Mouse (Mus musculus): ENCODE data around the gene Usp37. TPM values are rescaled to one million over a fixed set of nuclear protein-coding genes. Genes with fewer than 3 reads are reported as not detected.
"Not testable (repeated sequence)": the region's sequence is repeated elsewhere in the genome, so short reads cannot be mapped to it uniquely, and the experiment has no call there.

Usp37 gene
- total RNA-seq, 4 experiments from 2014 or later = 22.2 to 26.1 (median 22.4) TPM

- DNase-seq (ENCODE audit: low spot score in 2 of 2) = peak; percentile 40 to 70
These were observed 146.1 kb downstream of the Usp37 start for GRCm38 (mm10) chr1:74397919-74398451.

- DNase-seq (ENCODE audit: low spot score in 2 of 2) = peak; percentile 75 to 90
These were observed 146.7 kb downstream of the Usp37 start for GRCm38 (mm10) chr1:74397268-74397918.

GRCm38 (mm10) chr1:74396456-74397222 is 147.4 kb downstream of the Usp37 start:
- not testable (repeated sequence) for DNase-seq (ENCODE audit: low spot score in 2 of 2)

GRCm38 (mm10) chr1:74395290-74395689 is 148.8 kb downstream of the Usp37 start:
- DNase-seq (ENCODE audit: low spot score in 2 of 2) = no peak

- no peak for DNase-seq (ENCODE audit: low spot score in 2 of 2)
These were observed 149.2 kb downstream of the Usp37 start for GRCm38 (mm10) chr1:74394858-74395257.

GRCm38 (mm10) chr1:74394311-74394710 is 149.8 kb downstream of the Usp37 start:
- DNase-seq (ENCODE audit: low spot score in 2 of 2) = no peak

- no peak for DNase-seq (ENCODE audit: low spot score in 2 of 2)
These were observed 150.4 kb downstream of the Usp37 start for GRCm38 (mm10) chr1:74393697-74394096.

GRCm38 (mm10) chr1:74393010-74393409 is 151.1 kb downstream of the Usp37 start:
- DNase-seq (ENCODE audit: low spot score in 2 of 2) = no peak

- no peak for DNase-seq (ENCODE audit: low spot score in 2 of 2)
These were observed 151.6 kb downstream of the Usp37 start for GRCm38 (mm10) chr1:74392446-74392994.

GRCm38 (mm10) chr1:74391844-74392441 is 152.1 kb downstream of the Usp37 start:
- DNase-seq (ENCODE audit: low spot score in 2 of 2) = no peak

GRCm38 (mm10) chr1:74390924-74391748 is 152.9 kb downstream of the Usp37 start, which contains the start of gene Ctdsp1:
TSS of gene Ctdsp1 (plus strand) at chr1:74391509.
- DNase-seq (ENCODE audit: low spot score in 2 of 2) = peak; percentile 95

GRCm38 (mm10) chr1:74390287-74390906 is 153.7 kb downstream of the Usp37 start:
- DNase-seq (ENCODE audit: low spot score in 2 of 2) = no peak

- DNase-seq (ENCODE audit: low spot score in 2 of 2) = no peak
These were observed 154.2 kb downstream of the Usp37 start for GRCm38 (mm10) chr1:74389831-74390286.

GRCm38 (mm10) chr1:74388398-74388920 is 155.6 kb downstream of the Usp37 start:
- no peak for DNase-seq (ENCODE audit: low spot score in 2 of 2)

- no peak for DNase-seq (ENCODE audit: low spot score in 2 of 2)
These were observed 156.6 kb downstream of the Usp37 start for GRCm38 (mm10) chr1:74387386-74387988.

GRCm38 (mm10) chr1:74386714-74387385 is 157.2 kb downstream of the Usp37 start:
- peak; percentile 90 to 98 for DNase-seq (ENCODE audit: low spot score in 2 of 2)

GRCm38 (mm10) chr1:74386363-74386713 is 157.7 kb downstream of the Usp37 start:
- DNase-seq (ENCODE audit: low spot score in 2 of 2) = no peak

GRCm38 (mm10) chr1:74385531-74385930 is 158.6 kb downstream of the Usp37 start:
- DNase-seq (ENCODE audit: low spot score in 2 of 2) = no peak
